Mouse (Mus musculus): ENCODE data around the gene Tnfaip2. TPM values are rescaled to one million over a fixed set of nuclear protein-coding genes. Genes with fewer than 3 reads are reported as not detected.
A peak's percentile ranks its signal among the peaks of the same experiment; 100 is the strongest.

The Tnfaip2 gene
- polyA plus RNA-seq, 1 experiment from 2014 or later = 13.5 TPM

GRCm38 (mm10) chr12:111469507-111469906, 27.2 kb downstream of the Tnfaip2 start:
- H3K4me2 ChIP-seq = no peak overlapping the region
- H3K4me1 ChIP-seq = 0 out of 2 replicates have a peak, but pooled peaks cover 2% of the 10 kb centered on the region
- ATAC-seq (ENCODE audit: insufficient read depth, low FRiP score, low read depth) = no peak
- H3K27me3 ChIP-seq (replicated peaks) = no peaks in the 10 kb centered on the region
- no peaks in the 10 kb centered on the region for H3K36me3 ChIP-seq
- WGBS = 10% methylated on average over 8 of the region's 8 CpGs
- no peak overlapping the region for H3K9ac ChIP-seq
- H3K9me3 ChIP-seq = no peaks in the 10 kb centered on the region
- H3K27ac ChIP-seq = no peak overlapping the region
- H3K4me3 ChIP-seq (replicated peaks) = no peak overlapping the region

- ATAC-seq (ENCODE audit: insufficient read depth, low FRiP score, low read depth) = no peak
- 58% methylated on average over 1 of the region's 1 CpGs for WGBS
- Histone ChIP-seq H3K36me3 (no peaks in the 10 kb centered on the region), H3K4me1 (peaks cover 8% of the 10 kb centered on the region; the same call in 1 of the 2 replicates), H3K4me3 (replicated peaks) (no peak overlapping the region), H3K9ac (no peak overlapping the region), H3K27ac (no peak overlapping the region), H3K27me3 (replicated peaks) (no peaks in the 10 kb centered on the region), H3K4me2 (no peak overlapping the region), H3K9me3 (no peaks in the 10 kb centered on the region)
Measured at GRCm38 (mm10) chr12:111471119-111471518, 28.9 kb downstream of the Tnfaip2 start.

DNA sequence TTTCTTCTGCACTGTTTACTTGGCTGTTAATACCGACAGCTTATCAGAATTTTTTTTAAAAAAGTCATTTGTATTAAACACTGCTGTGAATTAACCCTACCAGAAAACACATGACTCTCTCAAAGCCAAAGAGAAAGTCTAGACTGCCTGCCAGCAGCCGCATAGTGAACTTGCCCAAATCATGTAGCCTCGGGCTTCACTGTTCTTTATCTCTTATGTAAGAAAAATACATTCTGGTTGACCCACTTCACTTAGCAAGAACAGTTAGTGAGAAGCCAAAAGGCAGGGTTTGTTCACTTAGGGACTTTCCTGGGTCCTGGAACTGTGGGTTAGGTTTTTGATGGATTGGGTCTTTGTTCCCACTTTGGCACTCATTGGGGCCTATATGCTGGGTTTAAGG, 29.5 kb downstream of the Tnfaip2 start:
- Histone ChIP-seq H3K4me2 (no peak overlapping the region), H3K9me3 (no peaks in the 10 kb centered on the region), H3K4me1 (peaks cover 8% of the 10 kb centered on the region; the same call in 1 of the 2 replicates), H3K36me3 (no peaks in the 10 kb centered on the region), H3K9ac (no peak overlapping the region), H3K27me3 (replicated peaks) (no peaks in the 10 kb centered on the region), H3K4me3 (replicated peaks) (no peak overlapping the region), H3K27ac (no peak overlapping the region)
- 59% methylated on average over 3 of the region's 3 CpGs for WGBS
- no peak for ATAC-seq (ENCODE audit: insufficient read depth, low FRiP score, low read depth)

GRCm38 (mm10) chr12:111472886-111473285, 30.6 kb downstream of the Tnfaip2 start:
- Histone ChIP-seq H3K9me3 (no peaks in the 10 kb centered on the region), H3K36me3 (no peaks in the 10 kb centered on the region), H3K4me2 (no peak overlapping the region), H3K4me3 (replicated peaks) (no peak overlapping the region), H3K27me3 (replicated peaks) (no peaks in the 10 kb centered on the region), H3K27ac (no peak overlapping the region), H3K4me1 (peaks cover 8% of the 10 kb centered on the region; the same call in 1 of the 2 replicates), H3K9ac (no peak overlapping the region)
- WGBS = 69% methylated on average over 5 of the region's 5 CpGs
- no peak for ATAC-seq (ENCODE audit: insufficient read depth, low FRiP score, low read depth)

GRCm38 (mm10) chr12:111474384-111474783, 32.1 kb downstream of the Tnfaip2 start:
- no peak overlapping the region for H3K4me2 ChIP-seq
- no peak overlapping the region for H3K9ac ChIP-seq
- peaks cover 6% of the 10 kb centered on the region; the same call in 1 of the 2 replicates for H3K4me1 ChIP-seq
- H3K4me3 ChIP-seq (replicated peaks) = no peak overlapping the region
- no peak for ATAC-seq (ENCODE audit: insufficient read depth, low FRiP score, low read depth)
- H3K36me3 ChIP-seq = no peaks in the 10 kb centered on the region
- WGBS = 92% methylated on average over 3 of the region's 3 CpGs
- H3K27me3 ChIP-seq (replicated peaks) = no peaks in the 10 kb centered on the region
- no peaks in the 10 kb centered on the region for H3K9me3 ChIP-seq
- H3K27ac ChIP-seq = no peak overlapping the region

- Histone ChIP-seq H3K27me3 (replicated peaks) (no peaks in the 10 kb centered on the region), H3K4me2 (no peak overlapping the region), H3K9ac (no peak overlapping the region), H3K27ac (0 out of 2 replicates have a peak overlapping the region, but pooled peaks have one; percentile 26), H3K9me3 (no peaks in the 10 kb centered on the region), H3K4me1 (peaks cover 6% of the 10 kb centered on the region; the same call in 1 of the 2 replicates), H3K4me3 (replicated peaks) (no peak overlapping the region), H3K36me3 (no peaks in the 10 kb centered on the region)
- ATAC-seq (ENCODE audit: insufficient read depth, low FRiP score, low read depth) = 0 out of 2 replicates have a peak, but pooled peaks have one; percentile 39
- 46% methylated on average over 8 of the region's 8 CpGs for WGBS
Measured at GRCm38 (mm10) chr12:111474893-111475643, 32.8 kb downstream of the Tnfaip2 start.

- Histone ChIP-seq H3K4me3 (replicated peaks) (no peak overlapping the region), H3K4me2 (no peak overlapping the region), H3K36me3 (no peaks in the 10 kb centered on the region), H3K9ac (no peak overlapping the region), H3K27ac (no peak overlapping the region), H3K4me1 (peaks cover 6% of the 10 kb centered on the region; the same call in 1 of the 2 replicates), H3K9me3 (no peaks in the 10 kb centered on the region), H3K27me3 (replicated peaks) (no peaks in the 10 kb centered on the region)
- ATAC-seq (ENCODE audit: insufficient read depth, low FRiP score, low read depth) = no peak
- WGBS = 45% methylated on average over 5 of the region's 5 CpGs
Measured at GRCm38 (mm10) chr12:111478924-111479323, 36.7 kb downstream of the Tnfaip2 start.

GRCm38 (mm10) chr12:111479917-111480316, 37.6 kb downstream of the Tnfaip2 start:
- WGBS = 77% methylated on average over 2 of the region's 2 CpGs
- H3K9me3 ChIP-seq = no peaks in the 10 kb centered on the region
- peaks cover 9% of the 10 kb centered on the region; the same call in 1 of the 2 replicates for H3K4me1 ChIP-seq
- H3K27me3 ChIP-seq (replicated peaks) = peaks cover 6% of the 10 kb centered on the region
- H3K4me2 ChIP-seq = no peak overlapping the region
- no peak overlapping the region for H3K4me3 ChIP-seq (replicated peaks)
- H3K27ac ChIP-seq = no peak overlapping the region
- no peaks in the 10 kb centered on the region for H3K36me3 ChIP-seq
- no peak overlapping the region for H3K9ac ChIP-seq
- ATAC-seq (ENCODE audit: insufficient read depth, low FRiP score, low read depth) = no peak

- ATAC-seq (ENCODE audit: insufficient read depth, low FRiP score, low read depth) = no peak; the same call in 1 of the 2 replicates
- H3K9me3 ChIP-seq = no peaks in the 10 kb centered on the region
- H3K36me3 ChIP-seq = no peaks in the 10 kb centered on the region
- peak overlapping the region; percentile 59 for H3K4me3 ChIP-seq (replicated peaks)
- under 1% methylated on average over 62 of the region's 63 CpGs for WGBS
- H3K4me1 ChIP-seq = peaks cover 24% of the 10 kb centered on the region
- peaks cover 27% of the 10 kb centered on the region for H3K27me3 ChIP-seq (replicated peaks)
- peak overlapping the region; percentile 82 for H3K27ac ChIP-seq
- peak overlapping the region; percentile 85 for H3K4me2 ChIP-seq
- H3K9ac ChIP-seq = peak overlapping the region; percentile 31
Measured at GRCm38 (mm10) chr12:111485046-111485651, 42.9 kb downstream of the Tnfaip2 start.

DNA sequence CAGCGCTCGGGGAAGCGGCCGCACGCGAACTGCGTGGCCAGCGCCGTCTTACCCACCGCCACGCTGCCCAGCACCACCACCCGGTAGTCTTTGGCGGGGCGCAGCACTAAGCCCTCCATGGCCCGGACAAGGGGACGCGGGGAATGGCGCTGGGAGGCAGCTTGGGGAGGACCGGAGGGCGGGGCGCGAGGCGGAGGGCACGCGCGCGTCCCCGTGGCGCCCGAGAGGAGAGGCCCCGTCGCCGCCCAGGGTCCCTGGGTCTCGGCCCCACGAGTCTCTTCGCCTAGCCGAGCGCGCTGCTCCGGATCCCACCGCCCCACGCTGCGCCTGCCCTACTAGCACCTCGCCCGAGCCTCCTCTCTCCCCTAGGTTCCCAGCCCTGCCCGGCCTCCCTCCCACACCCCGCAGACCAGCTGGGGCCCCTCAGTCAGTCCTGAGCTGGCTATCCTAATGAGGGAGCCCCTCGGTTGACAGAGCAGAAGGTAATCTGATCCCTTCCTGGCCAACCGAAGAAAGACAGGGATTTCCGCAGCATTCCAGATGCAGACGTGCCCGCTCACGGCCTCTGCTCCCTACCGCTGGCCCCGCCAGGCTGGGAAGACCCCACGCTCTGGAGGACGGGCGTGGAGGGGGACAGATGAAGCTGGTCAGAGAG, 43.5 kb downstream of the Tnfaip2 start, which contains the start of gene Gm266:
Gene Gm266, minus strand, starts transcription at position 172 of the 655 bp plus-strand sequence.
- peak within 1 kb of the TSS; percentile 59 for H3K4me3 ChIP-seq (replicated peaks)
- no peaks in the 10 kb centered on the region for H3K36me3 ChIP-seq
- peak within 1 kb of the TSS; percentile 82 for H3K27ac ChIP-seq
- under 1% methylated on average over 52 of the region's 58 CpGs for WGBS
- no peaks in the 10 kb centered on the region for H3K9me3 ChIP-seq
- H3K9ac ChIP-seq = peak within 1 kb of the TSS; percentile 31
- H3K4me2 ChIP-seq = peak within 1 kb of the TSS; percentile 85
- H3K4me1 ChIP-seq = peaks cover 24% of the 10 kb centered on the region
- peaks cover 27% of the 10 kb centered on the region for H3K27me3 ChIP-seq (replicated peaks)
- ATAC-seq (ENCODE audit: insufficient read depth, low FRiP score, low read depth) = peak; percentile 75

GRCm38 (mm10) chr12:111486455-111486854, 44.2 kb downstream of the Tnfaip2 start:
- WGBS = 10% methylated on average over 12 of the region's 12 CpGs
- Histone ChIP-seq H3K9me3 (no peaks in the 10 kb centered on the region), H3K36me3 (no peaks in the 10 kb centered on the region), H3K4me3 (replicated peaks) (peak overlapping the region; percentile 59), H3K27me3 (replicated peaks) (peaks cover 27% of the 10 kb centered on the region), H3K9ac (0 out of 2 replicates have a peak overlapping the region, but pooled peaks have one; percentile 31), H3K4me1 (peaks cover 24% of the 10 kb centered on the region), H3K27ac (peak overlapping the region; percentile 82), H3K4me2 (peak overlapping the region; percentile 85)
- no peak for ATAC-seq (ENCODE audit: insufficient read depth, low FRiP score, low read depth)

All from stomach, embryonic 15.5 days (tissue).